Mouse (Mus musculus) CD8-positive naive resting alpha-beta T cell, adult 2 months (primary cell): ENCODE data around the gene Cldn12.
A peak's percentile ranks its signal among the peaks of the same experiment; 100 is the strongest.

Experiments used
- DNase-seq, 2 experiments: peaks; one replicate each; pipeline ENCODE4 v3.0.0; 2022; ENCODE audit warnings: low read depth in 2 of 2, low spot score in 2 of 2

Gene Cldn12

GRCm38 (mm10) chr5:5514196-5515076 lies at the start of gene Cldn12:
Gene Cldn12, minus strand, starts transcription at chr5:5514958.
- DNase-seq = peak in 1 of 2 experiments; percentile 46

- DNase-seq = no peak
These were observed 47.7 kb upstream of the Cldn12 start for GRCm38 (mm10) chr5:5562435-5562834.

- DNase-seq = no peak
These were observed 46.4 kb upstream of the Cldn12 start for GRCm38 (mm10) chr5:5561041-5561706.

GRCm38 (mm10) chr5:5559798-5560197 lies 45.0 kb upstream of the Cldn12 start:
- DNase-seq = no peak

GRCm38 (mm10) chr5:5559079-5559740 lies 44.5 kb upstream of the Cldn12 start, which contains the start of gene Gtpbp10:
Gene Gtpbp10, minus strand, starts transcription at chr5:5559538.
- DNase-seq = peak; percentile 86 to 89

GRCm38 (mm10) chr5:5551110-5551509 lies 36.4 kb upstream of the Cldn12 start:
- no peak for DNase-seq

GRCm38 (mm10) chr5:5540385-5540784 lies 25.6 kb upstream of the Cldn12 start:
- no peak for DNase-seq

- DNase-seq = no peak
These were observed 25.0 kb upstream of the Cldn12 start for GRCm38 (mm10) chr5:5539771-5540170.

GRCm38 (mm10) chr5:5536131-5536530 lies 21.4 kb upstream of the Cldn12 start:
- no peak for DNase-seq

GRCm38 (mm10) chr5:5533656-5534420 lies 19.1 kb upstream of the Cldn12 start:
- no peak for DNase-seq

- DNase-seq = no peak
These were observed 653 bp upstream of the Cldn12 start for GRCm38 (mm10) chr5:5515411-5515810.

GRCm38 (mm10) chr5:5511401-5511800 lies 3.4 kb downstream of the Cldn12 start:
- DNase-seq = no peak

- DNase-seq = no peak
These were observed 3.8 kb downstream of the Cldn12 start for GRCm38 (mm10) chr5:5510989-5511388.

GRCm38 (mm10) chr5:5510304-5510887 lies 4.4 kb downstream of the Cldn12 start:
- no peak for DNase-seq

GRCm38 (mm10) chr5:5508231-5508630 lies 6.5 kb downstream of the Cldn12 start:
- no peak for DNase-seq

GRCm38 (mm10) chr5:5507701-5508225 lies 7.0 kb downstream of the Cldn12 start:
- no peak for DNase-seq

GRCm38 (mm10) chr5:5504456-5504855 lies 10.3 kb downstream of the Cldn12 start:
- no peak for DNase-seq

GRCm38 (mm10) chr5:5503381-5503780 lies 11.4 kb downstream of the Cldn12 start:
- DNase-seq = no peak

- DNase-seq = no peak
These were observed 13.2 kb downstream of the Cldn12 start for GRCm38 (mm10) chr5:5501583-5501982.

GRCm38 (mm10) chr5:5496393-5496792 lies 18.4 kb downstream of the Cldn12 start:
- no peak for DNase-seq
